Mouse (Mus musculus) ES-E14 (cell line): ENCODE measurements at regions not wholly inside any gene's neighbourhood (a gene's known extent, or its start where the extent isn't known, plus 50 kb on each side); places are given as distances from the start of the nearest gene placed in this dataset.

ENCODE experiments used
- CHD2 ChIP-seq: IDR thresholded peaks from 2 replicates; pipeline ENCODE4 v1.6.1; 2014; ENCODE audit warnings: mild to moderate bottlenecking, low read depth, low read length, inconsistent platforms
- HCFC1 ChIP-seq: IDR thresholded peaks from 2 replicates; pipeline ENCODE4 v1.6.1; 2012; ENCODE audit warnings: low read length, inconsistent platforms, borderline replicate concordance; ENCODE audit not compliant: insufficient read depth
- MAFK ChIP-seq: IDR thresholded peaks from 2 replicates; pipeline ENCODE4 v1.6.1; 2014; ENCODE audit warnings: mild to moderate bottlenecking, low read depth, low read length, inconsistent platforms; ENCODE audit not compliant: insufficient read depth
- ZC3H11A ChIP-seq: IDR thresholded peaks from 2 replicates; pipeline ENCODE4 v1.6.1; 2012; ENCODE audit warnings: low read depth, mild to moderate bottlenecking, inconsistent platforms, low read length, borderline replicate concordance

DNA sequence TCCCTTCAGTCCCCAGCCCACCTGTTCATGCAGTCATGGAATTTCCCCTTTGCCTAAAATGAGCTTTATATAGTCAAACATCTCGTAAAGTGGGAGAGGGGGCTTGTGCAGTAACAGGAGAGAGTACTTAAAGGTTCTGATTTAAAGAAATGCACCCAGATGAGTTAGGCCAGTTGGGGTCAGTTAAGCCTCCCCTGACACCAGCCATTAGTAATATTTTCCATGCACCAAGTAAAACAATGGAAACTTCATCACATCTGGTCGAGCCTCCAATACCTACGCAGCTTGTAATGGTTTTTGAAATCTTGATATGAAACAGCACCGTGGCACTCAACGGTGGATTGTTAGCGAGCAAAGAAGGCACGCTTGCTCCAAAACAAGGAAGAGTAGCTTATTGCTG, 165.8 kb upstream of the Kcnj16 start:
- TF ChIP-seq HCFC1 (no peak), CHD2 (no peak), MAFK (no peak), ZC3H11A (no peak)
